13 mouse cellular contexts compared by ENCODE assay signal in the genomic region with DNA sequence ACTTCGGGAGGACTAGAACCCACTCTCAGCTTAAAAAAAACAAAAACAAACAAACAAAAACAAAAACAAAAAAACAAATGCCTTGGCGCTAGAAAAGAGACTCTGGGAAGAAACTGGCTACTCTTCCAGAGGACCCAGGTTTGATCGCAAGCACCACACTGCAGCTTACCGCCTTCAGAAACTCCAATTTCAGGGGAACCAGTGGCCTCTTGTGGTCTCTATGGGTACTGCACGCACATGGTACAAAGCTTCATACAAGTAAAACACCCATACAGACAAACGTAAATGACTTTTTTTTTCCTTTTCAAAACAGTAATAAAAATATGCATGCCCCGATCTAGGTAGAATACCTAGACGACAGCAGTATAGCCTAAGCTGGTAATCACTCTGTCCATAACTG.
DNase-seq lines count a peak whose midpoint lies in the region; ATAC-seq and TF ChIP-seq lines count a peak whose summit lies in the region.
"Had no signal": no experiment of that assay in that cellular context is flagged by ENCODE, and none has a peak within 500 bp of the region (broad histone marks: within the 10 kb centered on the region; RNA-seq: fewer than 3 reads in every experiment).

No protein-coding gene starts in this region.

- H3K9me3 ChIP-seq in lung, postnatal 0 days (ENCODE audit: low read length): no peaks in the 10 kb centered on the region
- H3K9me3 ChIP-seq: limb, embryonic 15.5 days; neural tube, embryonic 15.5 days had no signal

- no peak for TF ChIP-seq EP300 in lung, postnatal 0 days (IDR thresholded peaks at IDR 0.05)

- DNase-seq in heart, postnatal 4 days: peak; percentile 17
- DNase-seq in heart, postnatal 14 days: no peak
- no peak for DNase-seq in lung, postnatal 0 days (ENCODE audit: low spot score)
- no peak for DNase-seq in lung, postnatal 4 days
- DNase-seq in c-Kit-negative CD71-positive TER-119-positive erythroid progenitor cells, embryonic 14.5 days (ENCODE audit: low read depth, low spot score): peak; percentile 1
- peak; percentile 10 for DNase-seq in thymus, postnatal 14 days
- no peak for DNase-seq in layer of hippocampus, postnatal 36 days
- no peak for DNase-seq in layer of hippocampus, adult 9-11 months
- DNase-seq: cerebellum, adult 11-12 months; right cerebral cortex, postnatal 25 days had no signal

- TF ChIP-seq CTCF in lung, postnatal 0 days (IDR thresholded peaks at IDR 0.05): peak; percentile 43

- H3K4me1 ChIP-seq in lung, postnatal 0 days (ENCODE audit: insufficient read depth, low read depth, low read length): no peaks in the 10 kb centered on the region
- H3K4me1 ChIP-seq: limb, embryonic 15.5 days; neural tube, embryonic 15.5 days had no signal

- H3K4me3 ChIP-seq in lung, postnatal 0 days (ENCODE audit: low read depth, low read length): no peak overlapping the region
- H3K4me3 ChIP-seq: limb, embryonic 15.5 days; midbrain, embryonic 10.5 days; neural tube, embryonic 15.5 days had no signal

- 94% methylated on average over 8 of the region's 8 CpGs for WGBS in lung, postnatal 0 days

- no peak overlapping the region for H3K4me2 ChIP-seq in lung, postnatal 0 days (replicated peaks; ENCODE audit: low read depth, low read length)
- H3K4me2 ChIP-seq: limb, embryonic 15.5 days; neural tube, embryonic 15.5 days had no signal

- intact Hi-C loops in heart, postnatal 14 days (cut with DNase I): no loop called here

- no peak overlapping the region for H3K27ac ChIP-seq in lung, postnatal 0 days (ENCODE audit: low read length)
- H3K27ac ChIP-seq: limb, embryonic 15.5 days; midbrain, embryonic 10.5 days; neural tube, embryonic 15.5 days had no signal

- H3K9ac ChIP-seq in lung, postnatal 0 days (replicated peaks; ENCODE audit: low read depth): no peak overlapping the region
- H3K9ac ChIP-seq: limb, embryonic 15.5 days; neural tube, embryonic 15.5 days had no signal

- no peaks in the 10 kb centered on the region for H3K27me3 ChIP-seq in lung, postnatal 0 days (replicated peaks; ENCODE audit: insufficient read depth, low read length)
- H3K27me3 ChIP-seq: limb, embryonic 15.5 days; neural tube, embryonic 15.5 days had no signal

- no peaks in the 10 kb centered on the region for H3K36me3 ChIP-seq in lung, postnatal 0 days (ENCODE audit: insufficient read depth, low read length)
- H3K36me3 ChIP-seq: limb, embryonic 15.5 days; neural tube, embryonic 15.5 days had no signal

- ATAC-seq in lung, postnatal 0 days: no peak

Comparison
In these comparisons a context has a peak if more than half of its experiments do, and no peak if none do; other contexts are left out.
1. DNase-seq: peak in heart, postnatal 4 days (single experiment), c-Kit-negative CD71-positive TER-119-positive erythroid progenitor cells, embryonic 14.5 days (single experiment) and thymus, postnatal 14 days (single experiment); none in heart, postnatal 14 days (0 of 2), lung, postnatal 0 days (single experiment), lung, postnatal 4 days (0 of 2), layer of hippocampus, postnatal 36 days (0 of 2) and layer of hippocampus, adult 9-11 months (single experiment).